Mouse (Mus musculus) left cerebral cortex, adult 18-20 months (tissue): ENCODE results near the gene Mab21l1. TPM values are rescaled to one million over a fixed set of nuclear protein-coding genes. Genes with fewer than 3 reads are reported as not detected.

Experiments used
- DNase-seq, 2 experiments: peaks; one replicate each; pipeline ENCODE4 v3.0.0; 2021 to 2022; ENCODE audit warnings: low spot score in 2 of 2, mixed read lengths in 1 of 2
- total RNA-seq, 2 experiments: library from RNA; stranded (reverse); gene quantifications; 2 replicates each; pipeline ENCODE4 v1.2.3; 2021

Gene Mab21l1
- total RNA-seq, 2 experiments from 2014 or later: 1.8 to 2.1 TPM

GRCm38 (mm10) chr3:55814993-55815625, 32.8 kb downstream of the Mab21l1 start:
- DNase-seq: no peak

- no peak for DNase-seq
Observed at GRCm38 (mm10) chr3:55816096-55816495, 33.8 kb downstream of the Mab21l1 start.

- DNase-seq: no peak
Observed at GRCm38 (mm10) chr3:55816638-55817375, 34.5 kb downstream of the Mab21l1 start.

GRCm38 (mm10) chr3:55818082-55818481, 35.8 kb downstream of the Mab21l1 start:
- no peak for DNase-seq

- no peak for DNase-seq
Observed at GRCm38 (mm10) chr3:55819598-55819997, 37.3 kb downstream of the Mab21l1 start.

- DNase-seq: no peak
Observed at GRCm38 (mm10) chr3:55824864-55825263, 42.6 kb downstream of the Mab21l1 start.

- DNase-seq: no peak
Observed at GRCm38 (mm10) chr3:55828481-55829256, 46.4 kb downstream of the Mab21l1 start.

GRCm38 (mm10) chr3:55830226-55830625, 47.9 kb downstream of the Mab21l1 start:
- DNase-seq: no peak
